Mouse (Mus musculus): ENCODE data around the gene 1700037H04Rik.
A peak's percentile ranks its signal among the peaks of the same experiment; 100 is the strongest.

The 1700037H04Rik gene

DNA sequence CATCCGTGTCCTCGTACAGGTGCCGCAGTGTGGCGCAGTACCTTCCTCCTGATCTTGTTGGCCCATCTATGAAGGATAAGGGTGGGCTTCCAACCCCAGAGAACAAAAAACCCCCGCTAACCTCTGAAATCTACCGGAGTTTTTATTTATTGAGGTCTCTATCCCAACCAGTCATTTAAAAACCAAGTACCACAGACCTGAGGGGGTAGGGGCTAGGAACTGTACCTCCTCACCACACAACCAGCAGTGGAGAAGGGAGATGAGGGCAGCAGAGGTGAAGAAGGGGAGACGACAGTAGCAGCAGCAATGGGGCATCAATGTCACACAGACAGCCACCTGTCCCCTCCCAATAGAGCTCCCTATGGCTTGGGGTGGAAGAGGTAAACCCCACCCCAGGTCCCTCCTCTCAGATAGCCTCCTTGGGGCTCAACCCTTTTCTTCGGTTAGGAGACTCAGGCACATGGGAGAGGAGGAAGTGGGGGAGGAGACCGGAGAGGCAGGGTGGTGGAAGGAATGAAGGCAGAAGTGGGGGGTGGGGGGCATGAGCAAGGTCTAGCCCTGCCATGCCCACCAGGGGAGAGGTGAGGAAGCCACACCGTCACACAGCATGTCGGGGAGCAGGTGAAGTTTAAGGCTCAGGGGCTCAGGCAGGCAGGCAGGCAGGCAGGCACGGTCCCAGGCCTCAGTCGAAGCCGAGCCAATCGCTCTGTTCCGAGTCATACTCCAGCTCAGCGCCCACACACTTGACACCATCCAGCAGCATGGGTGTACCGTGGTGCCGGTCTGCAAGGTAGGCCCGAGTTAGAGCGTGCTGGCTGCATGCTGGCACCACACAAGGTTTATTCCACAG, 13.5 kb downstream of the 1700037H04Rik start:
- no peak for DNase-seq (ENCODE audit: low read depth)

DNA sequence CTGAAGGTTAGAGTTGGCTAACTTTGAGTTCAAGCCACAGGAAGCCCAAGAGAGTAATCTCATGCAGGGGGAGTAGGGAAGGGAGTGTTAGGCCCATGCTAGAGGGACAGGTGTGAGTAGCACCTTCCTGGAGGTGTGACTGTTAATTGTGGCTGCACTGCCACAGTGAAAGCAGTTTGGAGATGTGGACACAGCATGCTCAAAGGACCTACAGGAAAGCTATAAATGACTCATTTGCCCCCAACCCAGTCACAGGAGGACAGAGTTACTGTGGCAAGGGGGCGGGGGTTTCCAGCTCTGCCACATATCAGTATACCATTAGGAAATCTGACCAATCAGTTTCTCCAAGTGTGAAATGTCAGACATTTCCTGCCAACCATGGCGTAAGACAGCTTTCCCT, 14.3 kb downstream of the 1700037H04Rik start:
- DNase-seq (ENCODE audit: low read depth): no peak

- DNase-seq (ENCODE audit: low read depth): no peak
Measured at GRCm38 (mm10) chr2:131145121-131145520, 14.8 kb downstream of the 1700037H04Rik start.

GRCm38 (mm10) chr2:131143007-131143780, 16.7 kb downstream of the 1700037H04Rik start:
- no peak for DNase-seq (ENCODE audit: low read depth)

GRCm38 (mm10) chr2:131142592-131142991, 17.3 kb downstream of the 1700037H04Rik start:
- peak; percentile 59 for DNase-seq (ENCODE audit: low read depth)

DNA sequence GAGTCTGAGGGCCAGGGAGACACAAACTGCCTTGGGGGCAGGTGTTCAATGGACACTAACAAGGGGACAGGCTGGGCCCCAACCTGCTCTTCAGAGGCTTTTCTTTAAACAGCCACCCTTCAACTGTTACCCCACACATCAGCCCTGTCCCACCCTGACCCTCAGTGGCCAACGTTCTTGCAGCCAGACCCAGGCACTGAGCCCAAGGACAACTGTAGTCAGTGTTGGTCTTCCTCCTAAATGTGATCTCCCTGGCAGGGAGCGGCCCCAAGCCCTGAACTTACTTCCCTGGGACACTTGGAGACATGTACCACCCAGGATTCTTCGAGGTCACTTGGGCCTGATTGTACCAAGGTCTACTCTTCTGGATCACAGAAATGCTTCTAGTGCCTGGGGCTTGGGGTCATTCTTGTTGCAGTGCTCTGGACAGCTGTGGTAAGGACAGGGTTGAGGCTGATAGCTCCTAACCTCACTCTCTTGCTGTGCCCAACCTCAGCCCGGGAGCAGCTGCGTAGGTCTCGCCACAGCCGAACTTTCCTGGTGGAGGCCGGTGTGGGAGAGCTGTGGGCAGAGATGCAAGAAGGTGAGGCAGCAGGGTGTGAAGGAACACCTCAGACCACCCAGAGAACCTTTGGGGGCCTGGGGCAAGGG, 18.4 kb downstream of the 1700037H04Rik start:
- no peak for DNase-seq (ENCODE audit: low read depth)

- DNase-seq (ENCODE audit: low read depth): no peak
Measured at GRCm38 (mm10) chr2:131140533-131140905, 19.4 kb downstream of the 1700037H04Rik start.

DNA sequence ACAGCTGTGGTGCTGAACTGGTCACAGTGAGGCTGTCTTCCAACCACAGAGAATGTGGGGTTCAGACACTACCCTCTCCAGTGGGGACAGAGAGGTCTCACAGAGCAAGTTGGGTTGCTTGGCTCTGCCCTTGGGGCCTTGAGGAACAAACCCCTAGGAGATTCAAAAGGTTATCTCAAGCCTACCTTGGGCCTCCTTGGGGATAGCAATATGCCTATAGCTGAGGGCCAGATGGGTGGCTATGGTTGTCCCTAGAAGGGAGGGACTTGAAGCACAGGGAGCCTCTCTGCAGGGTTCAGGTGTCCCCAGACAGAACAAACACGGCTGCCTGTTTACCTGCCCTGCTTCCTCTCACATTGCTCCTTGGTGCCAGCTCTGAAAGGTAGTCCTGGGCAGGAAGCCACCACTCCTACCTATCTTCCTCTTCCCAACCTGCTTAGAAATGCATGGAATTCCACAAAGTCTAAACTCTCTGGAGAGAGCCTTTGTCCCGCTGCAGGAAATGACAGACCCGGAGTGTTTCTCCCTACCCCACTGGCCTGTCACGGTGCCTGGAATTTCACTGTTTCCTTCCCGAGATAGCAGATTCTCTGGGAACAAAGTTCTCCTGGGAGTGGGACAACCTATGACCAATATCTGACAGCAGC, 19.9 kb downstream of the 1700037H04Rik start:
- DNase-seq (ENCODE audit: low read depth): no peak

DNA sequence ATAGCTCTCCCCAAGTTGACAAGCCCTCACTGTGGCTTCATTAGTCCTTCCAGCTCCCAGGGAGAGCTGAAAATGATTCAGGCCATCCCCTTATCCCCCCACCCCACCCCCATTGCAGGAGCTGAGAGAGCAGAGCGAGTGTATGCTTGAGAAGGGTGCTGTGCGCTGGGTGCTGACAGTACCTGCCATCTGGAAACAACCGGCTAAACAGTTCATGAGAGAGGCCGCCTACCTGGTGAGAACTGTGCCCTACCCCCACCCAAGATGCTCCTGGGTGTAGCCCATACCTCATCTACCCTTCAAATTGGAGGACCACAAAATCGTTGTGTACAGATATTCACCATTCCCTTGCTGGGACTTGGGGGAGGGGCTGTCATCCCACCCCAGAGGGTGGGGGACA, 20.6 kb downstream of the 1700037H04Rik start:
- no peak for DNase-seq (ENCODE audit: low read depth)

- no peak for DNase-seq (ENCODE audit: low read depth)
Measured at GRCm38 (mm10) chr2:131138760-131139159, 21.1 kb downstream of the 1700037H04Rik start.

DNA sequence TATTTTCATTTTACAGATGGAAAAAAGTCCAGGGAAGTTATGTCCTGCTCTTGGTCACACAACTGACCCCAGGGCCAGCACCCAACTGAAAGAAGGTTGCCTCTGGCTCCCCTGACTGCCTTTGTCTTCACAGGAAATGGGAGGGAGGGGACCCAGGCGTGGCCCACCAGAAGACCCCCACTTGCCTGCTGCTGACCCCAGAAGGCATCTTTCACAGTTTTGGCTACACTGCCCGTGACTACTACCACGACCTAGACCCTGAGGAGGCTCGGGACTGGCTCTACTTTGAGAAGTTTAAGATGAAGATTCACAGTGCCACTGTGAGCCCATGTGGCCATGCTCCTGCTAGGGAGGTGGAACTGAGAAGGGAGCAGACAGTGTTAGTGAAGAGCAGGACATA, 21.6 kb downstream of the 1700037H04Rik start:
- no peak for DNase-seq (ENCODE audit: low read depth)

DNA sequence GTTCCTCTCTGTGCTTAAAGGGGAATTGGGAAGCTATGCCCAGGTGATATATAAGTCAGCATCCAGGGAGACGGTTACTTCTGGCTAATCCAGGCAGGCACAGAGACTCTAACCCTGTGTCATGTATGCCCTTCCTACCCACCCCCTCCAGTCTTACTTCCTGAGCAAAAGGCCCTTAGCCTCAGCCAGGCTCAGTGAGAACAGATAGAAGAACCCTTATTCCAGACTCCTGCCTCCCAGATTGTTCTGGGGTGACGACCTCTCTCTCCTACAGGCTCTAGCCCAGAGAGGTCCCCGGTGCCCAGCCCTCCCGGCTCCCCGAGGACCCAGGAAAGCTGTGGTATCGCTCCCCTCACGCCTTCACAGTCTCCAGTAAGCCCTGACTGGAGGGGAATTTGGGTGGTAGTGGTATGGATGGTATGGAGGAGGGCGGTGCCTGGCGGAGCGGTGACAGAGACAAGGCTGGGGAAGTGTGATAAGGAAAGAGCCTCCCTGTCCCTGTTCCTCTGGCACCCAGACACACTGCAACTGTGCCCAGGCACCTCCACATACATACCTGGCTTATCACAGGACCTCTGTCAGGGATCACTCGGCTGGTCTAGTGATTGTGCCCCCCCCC, 24.3 kb downstream of the 1700037H04Rik start:
- no peak for DNase-seq (ENCODE audit: low read depth)

GRCm38 (mm10) chr2:131134826-131135400, 25.0 kb downstream of the 1700037H04Rik start:
- no peak for DNase-seq (ENCODE audit: low read depth)

- DNase-seq (ENCODE audit: low read depth): no peak
Measured at GRCm38 (mm10) chr2:131134381-131134780, 25.5 kb downstream of the 1700037H04Rik start.

DNA sequence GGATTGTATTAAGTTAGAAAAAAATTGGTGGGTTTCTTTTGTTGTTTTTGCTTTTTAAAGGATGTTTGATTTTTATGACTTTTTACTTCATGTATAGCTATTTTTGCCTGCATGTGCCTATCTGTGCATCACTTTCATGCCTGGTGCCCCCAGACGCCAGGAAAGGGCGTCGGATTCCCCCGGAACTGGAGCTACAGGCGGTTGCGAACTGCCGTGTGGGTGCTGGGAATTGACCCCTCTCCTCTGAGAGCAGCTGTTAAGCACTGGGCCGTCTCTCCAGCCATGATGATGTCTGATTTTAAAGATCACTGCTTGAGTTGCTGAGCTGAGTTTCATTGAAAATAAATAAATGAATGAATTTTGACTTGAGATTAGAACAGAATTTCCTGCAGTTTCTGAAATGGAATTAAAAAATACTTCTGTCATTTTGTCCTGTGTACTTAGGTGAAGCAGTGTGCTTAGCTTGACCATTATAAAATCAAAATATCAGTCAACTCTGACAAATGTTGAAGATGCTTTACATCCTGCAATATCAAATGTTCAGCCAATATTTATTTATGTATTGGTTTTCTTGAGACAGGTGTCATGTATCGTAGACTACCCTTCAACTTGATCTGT, 26.8 kb downstream of the 1700037H04Rik start, which contains the start of gene Gm11037:
Gene Gm11037, plus strand, starts transcription at position 568 of the 618 bp plus-strand sequence.
- no peak for DNase-seq (ENCODE audit: low read depth)

DNA sequence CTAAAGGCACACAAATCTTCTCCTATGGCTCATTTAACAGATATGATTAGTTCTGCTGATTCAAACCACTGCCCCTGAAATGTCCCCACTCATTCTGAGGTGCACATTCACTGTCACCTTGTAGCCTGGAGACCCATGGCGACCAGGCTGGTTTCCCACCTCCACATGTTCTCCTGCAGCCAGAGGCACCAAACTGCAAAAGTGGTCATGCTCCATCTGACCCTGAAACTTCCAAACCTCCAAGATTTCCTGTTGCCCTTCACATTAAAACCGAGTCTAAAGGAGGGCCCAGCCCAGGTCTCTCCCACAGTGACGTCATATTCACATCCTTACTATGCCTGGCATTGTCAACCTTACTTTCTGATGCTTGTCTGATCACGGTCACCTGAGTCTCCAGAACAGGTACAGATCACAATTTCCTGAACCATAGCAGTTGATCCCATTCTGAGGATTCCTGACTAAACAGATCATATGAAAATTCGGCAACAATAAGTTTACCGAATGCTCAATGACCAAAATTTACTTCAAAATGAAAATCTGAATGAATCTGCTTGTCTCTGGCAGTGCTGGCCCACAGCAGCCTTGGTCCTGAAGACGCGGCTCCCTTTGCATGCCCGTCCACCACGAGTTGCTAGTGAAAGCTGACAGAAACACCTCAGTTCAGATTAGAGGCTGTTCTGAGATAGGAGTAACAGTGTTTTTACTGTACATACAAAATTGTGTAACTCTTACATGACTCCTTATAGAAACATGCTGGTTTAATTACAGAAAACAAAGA, 27.6 kb downstream of the 1700037H04Rik start:
- no peak for DNase-seq (ENCODE audit: low read depth)

DNA sequence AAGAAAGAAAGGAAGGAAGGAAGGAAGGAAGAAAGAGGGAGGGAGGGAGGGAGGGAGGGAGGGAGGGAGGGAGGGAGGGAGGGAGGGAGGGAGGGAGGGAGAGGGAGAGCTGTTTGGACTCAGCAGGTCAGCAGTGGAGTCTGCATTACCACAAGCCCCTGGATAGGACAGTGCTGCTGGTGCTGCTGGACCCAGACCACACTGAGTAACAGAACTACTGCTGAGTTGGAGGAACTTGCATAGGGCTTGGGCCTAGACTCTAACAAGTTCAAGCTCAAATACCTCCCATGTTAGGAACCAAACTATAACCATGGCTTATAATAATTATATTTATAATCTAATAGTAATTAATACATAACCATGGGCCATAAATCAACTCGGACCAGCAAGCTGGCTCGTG, 29.0 kb downstream of the 1700037H04Rik start:
- DNase-seq (ENCODE audit: low read depth): no peak

GRCm38 (mm10) chr2:131129836-131130235, 30.0 kb downstream of the 1700037H04Rik start:
- no peak for DNase-seq (ENCODE audit: low read depth)

- no peak for DNase-seq (ENCODE audit: low read depth)
Measured at GRCm38 (mm10) chr2:131128636-131129157, 31.2 kb downstream of the 1700037H04Rik start.

- DNase-seq (ENCODE audit: low read depth): no peak
Measured at GRCm38 (mm10) chr2:131128211-131128610, 31.7 kb downstream of the 1700037H04Rik start.
